Mouse (Mus musculus): ENCODE measurements around the gene Sycp2l.

- TF ChIP-seq CTCF (IDR thresholded peaks at IDR 0.05; ENCODE audit: borderline replicate concordance, extremely low read depth, insufficient read depth, insufficient read length) (no peak), POLR2A (IDR thresholded peaks at IDR 0.05; ENCODE audit: borderline replicate concordance, extremely low read depth, insufficient read depth, insufficient read length, poor library complexity, severe bottlenecking) (no peak)
Measured at GRCm38 (mm10) chr13:41211276-41211675, 97.2 kb downstream of the Sycp2l start.

All from brain, embryonic 14.5 days (tissue).